Comparison of ENCODE assay signal across 12 mouse cellular contexts in the genomic region with DNA sequence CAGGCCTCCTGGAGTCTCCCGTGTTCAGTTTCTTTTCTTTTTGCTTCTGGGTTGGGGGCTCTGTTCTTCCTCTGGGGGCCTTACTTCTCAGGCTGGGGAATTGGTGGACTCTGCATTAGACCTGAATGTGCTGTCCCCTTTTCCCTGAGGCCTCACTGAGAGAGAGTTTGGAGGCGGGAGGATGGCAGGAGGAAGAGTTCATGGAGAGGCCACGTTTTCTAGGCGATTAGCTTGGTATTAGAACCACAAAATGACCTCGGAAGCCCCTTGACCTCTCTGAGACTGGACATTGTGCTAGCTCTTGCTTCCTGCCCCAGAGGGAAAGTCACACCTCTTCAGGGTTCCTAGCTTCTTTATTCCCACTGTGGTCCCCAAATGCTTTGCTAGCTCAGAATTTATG. TPM values are rescaled to one million over a fixed set of nuclear protein-coding genes. Genes with fewer than 3 reads are reported as not detected.
DNase-seq lines count a peak whose midpoint lies in the region; ATAC-seq and TF ChIP-seq lines count a peak whose summit lies in the region.
"Had no signal": no experiment of that assay in that cellular context is flagged by ENCODE, and none has a peak within 500 bp of the region (broad histone marks: within the 10 kb centered on the region; RNA-seq: fewer than 3 reads in every experiment).

No protein-coding gene starts in this region.

- ATAC-seq in kidney, postnatal 0 days (replicated peaks; ENCODE audit: low FRiP score, low read depth), result no peak
- no peak for ATAC-seq in hindbrain, embryonic 13.5 days (ENCODE audit: low FRiP score)
- no peak for ATAC-seq in neural tube, embryonic 15.5 days (ENCODE audit: low FRiP score)
- no peak for ATAC-seq in midbrain, embryonic 14.5 days (ENCODE audit: low FRiP score, low TSS enrichment)

- peaks cover 13% of the 10 kb centered on the region; the same call in 1 of the 2 replicates for H3K36me3 ChIP-seq in kidney, postnatal 0 days (ENCODE audit: insufficient read depth, low read length)
- no peaks in the 10 kb centered on the region for H3K36me3 ChIP-seq in embryonic facial prominence, embryonic 10.5 days (replicated peaks)
- no peaks in the 10 kb centered on the region for H3K36me3 ChIP-seq in hindbrain, embryonic 13.5 days
- no peaks in the 10 kb centered on the region for H3K36me3 ChIP-seq in neural tube, embryonic 15.5 days
- H3K36me3 ChIP-seq in midbrain, embryonic 14.5 days (ENCODE audit: control insufficient read depth, insufficient read depth, low read length), result no peaks in the 10 kb centered on the region
- H3K36me3 ChIP-seq: liver, embryonic 15.5 days had no signal

- peak overlapping the region; percentile 99 for H3K27ac ChIP-seq in kidney, postnatal 0 days
- H3K27ac ChIP-seq in embryonic facial prominence, embryonic 10.5 days (replicated peaks), result no peak overlapping the region
- H3K27ac ChIP-seq in hindbrain, embryonic 13.5 days, result peak overlapping the region; percentile 100
- peak overlapping the region; percentile 99 for H3K27ac ChIP-seq in neural tube, embryonic 15.5 days (replicated peaks)
- H3K27ac ChIP-seq in midbrain, embryonic 14.5 days (replicated peaks; ENCODE audit: low read depth, low read length), result no peak overlapping the region
- H3K27ac ChIP-seq: liver, embryonic 15.5 days had no signal

- TF ChIP-seq CTCF in kidney, postnatal 0 days (IDR thresholded peaks at IDR 0.05; ENCODE audit: low read depth), result no peak

- WGBS in kidney, postnatal 0 days, result 13% methylated on average over 5 of the region's 5 CpGs
- under 1% methylated on average over 5 of the region's 5 CpGs for WGBS in embryonic facial prominence, embryonic 10.5 days
- WGBS in hindbrain, embryonic 13.5 days, result 1% methylated on average over 5 of the region's 5 CpGs
- WGBS in neural tube, embryonic 15.5 days, result 4% methylated on average over 5 of the region's 5 CpGs
- 0% methylated on average over 5 of the region's 5 CpGs for WGBS in midbrain, embryonic 14.5 days

- H3K4me2 ChIP-seq in kidney, postnatal 0 days (ENCODE audit: low read length), result peak overlapping the region; percentile 96
- H3K4me2 ChIP-seq in hindbrain, embryonic 13.5 days, result peak overlapping the region; percentile 83
- peak overlapping the region; percentile 87 for H3K4me2 ChIP-seq in neural tube, embryonic 15.5 days
- no peak overlapping the region for H3K4me2 ChIP-seq in midbrain, embryonic 14.5 days (ENCODE audit: low read length)
- H3K4me2 ChIP-seq: liver, embryonic 15.5 days; midbrain, embryonic 11.5 days had no signal

- H3K4me3 ChIP-seq in kidney, postnatal 0 days (replicated peaks; ENCODE audit: low read depth, low read length), result peak overlapping the region; percentile 7; the same call in 1 of the 2 replicates
- H3K4me3 ChIP-seq in embryonic facial prominence, embryonic 10.5 days, result 0 out of 2 replicates have a peak overlapping the region, but pooled peaks have one; percentile 11
- H3K4me3 ChIP-seq in hindbrain, embryonic 13.5 days, result peak overlapping the region; percentile 57
- peak overlapping the region; percentile 60 for H3K4me3 ChIP-seq in neural tube, embryonic 15.5 days (replicated peaks)
- H3K4me3 ChIP-seq in midbrain, embryonic 14.5 days (replicated peaks; ENCODE audit: low read depth, low read length), result no peak overlapping the region
- H3K4me3 ChIP-seq: liver, embryonic 15.5 days had no signal

- peak overlapping the region; percentile 88 for H3K9ac ChIP-seq in kidney, postnatal 0 days (ENCODE audit: low read depth, low read length)
- H3K9ac ChIP-seq in hindbrain, embryonic 13.5 days, result peak overlapping the region; percentile 99
- peak overlapping the region; percentile 78 for H3K9ac ChIP-seq in neural tube, embryonic 15.5 days (replicated peaks)
- H3K9ac ChIP-seq in midbrain, embryonic 14.5 days (replicated peaks; ENCODE audit: low read length), result no peak overlapping the region
- H3K9ac ChIP-seq: liver, embryonic 15.5 days had no signal

- peaks cover 54% of the 10 kb centered on the region for H3K4me1 ChIP-seq in kidney, postnatal 0 days (replicated peaks; ENCODE audit: insufficient read depth, low read length)
- peaks cover under 1% of the 10 kb centered on the region; the same call in 1 of the 2 replicates for H3K4me1 ChIP-seq in embryonic facial prominence, embryonic 10.5 days
- H3K4me1 ChIP-seq in hindbrain, embryonic 13.5 days (replicated peaks), result peaks cover 10% of the 10 kb centered on the region; the same call in 1 of the 2 replicates
- peaks cover 87% of the 10 kb centered on the region for H3K4me1 ChIP-seq in neural tube, embryonic 15.5 days
- no peaks in the 10 kb centered on the region for H3K4me1 ChIP-seq in midbrain, embryonic 14.5 days (ENCODE audit: control insufficient read depth, insufficient read depth, low read length)
- H3K4me1 ChIP-seq: liver, embryonic 15.5 days had no signal

- no peaks in the 10 kb centered on the region for H3K27me3 ChIP-seq in kidney, postnatal 0 days (ENCODE audit: insufficient read depth, low read length)
- peaks cover 100% of the 10 kb centered on the region for H3K27me3 ChIP-seq in embryonic facial prominence, embryonic 10.5 days (replicated peaks; ENCODE audit: low read depth, poor library complexity, severe bottlenecking)
- peaks cover 95% of the 10 kb centered on the region for H3K27me3 ChIP-seq in hindbrain, embryonic 13.5 days
- no peaks in the 10 kb centered on the region for H3K27me3 ChIP-seq in neural tube, embryonic 15.5 days (replicated peaks)
- peaks cover 99% of the 10 kb centered on the region for H3K27me3 ChIP-seq in midbrain, embryonic 14.5 days (ENCODE audit: control insufficient read depth, insufficient read depth, low read length)

- H3K9me3 ChIP-seq in kidney, postnatal 0 days (replicated peaks; ENCODE audit: low read length), result no peaks in the 10 kb centered on the region
- H3K9me3 ChIP-seq in embryonic facial prominence, embryonic 10.5 days, result no peaks in the 10 kb centered on the region
- no peaks in the 10 kb centered on the region for H3K9me3 ChIP-seq in hindbrain, embryonic 13.5 days
- H3K9me3 ChIP-seq in neural tube, embryonic 15.5 days (replicated peaks), result no peaks in the 10 kb centered on the region
- H3K9me3 ChIP-seq in midbrain, embryonic 14.5 days (ENCODE audit: control insufficient read depth, low read length), result no peaks in the 10 kb centered on the region
- H3K9me3 ChIP-seq: liver, embryonic 15.5 days had no signal

- DNase-seq in kidney, postnatal 0 days (ENCODE audit: low spot score), result no peak
- no peak for DNase-seq in kidney, postnatal 10 days
- DNase-seq in embryonic facial prominence, embryonic 10.5 days (ENCODE audit: low spot score), result no peak
- DNase-seq in midbrain, embryonic 14.5 days, result no peak
- DNase-seq in ovary, postnatal 14 days (ENCODE audit: low spot score), result no peak
- DNase-seq: cerebellum, adult 9-11 months; spleen, adult 18-20 months; thymus, postnatal 36 days had no signal

RNA-seq across cellular contexts. Expression of a gene that starts 1.0 kb away (rescaled TPM):
- polyA plus RNA-seq in kidney, postnatal 0 days (2015; fragmentation: Nextera tagmentation; extraction: Ambion mirVana), result 3.9 and 4.2 TPM in 2 replicates
- polyA plus RNA-seq in embryonic facial prominence, embryonic 10.5 days (2016; fragmentation: Nextera tagmentation; extraction: Ambion mirVana), result 0.69 and 3.4 TPM in 2 replicates
- 11.9 and 14.5 TPM in 2 replicates for polyA plus RNA-seq in hindbrain, embryonic 13.5 days (2015; fragmentation: Nextera tagmentation; extraction: Ambion mirVana)
- polyA plus RNA-seq in neural tube, embryonic 15.5 days (2015; fragmentation: Nextera tagmentation; extraction: Ambion mirVana), result 8.0 and 12.6 TPM in 2 replicates
- polyA plus RNA-seq in midbrain, embryonic 14.5 days (2014; fragmentation: Nextera tagmentation; extraction: Ambion mirVana), result not detected in 2 replicates
- polyA plus RNA-seq: midbrain, embryonic 11.5 days had no signal

RNA-seq across cellular contexts. Expression of a gene that starts 6.1 kb away (rescaled TPM):
- 3.6 and 3.8 TPM in 2 replicates for polyA plus RNA-seq in kidney, postnatal 0 days (2015; fragmentation: Nextera tagmentation; extraction: Ambion mirVana)
- 0.09 and 0.23 TPM in 2 replicates for polyA plus RNA-seq in embryonic facial prominence, embryonic 10.5 days (2016; fragmentation: Nextera tagmentation; extraction: Ambion mirVana)
- 9.5 and 11.3 TPM in 2 replicates for polyA plus RNA-seq in hindbrain, embryonic 13.5 days (2015; fragmentation: Nextera tagmentation; extraction: Ambion mirVana)
- polyA plus RNA-seq in neural tube, embryonic 15.5 days (2015; fragmentation: Nextera tagmentation; extraction: Ambion mirVana), result 3.7 and 5.0 TPM in 2 replicates
- polyA plus RNA-seq in midbrain, embryonic 14.5 days (2014; fragmentation: Nextera tagmentation; extraction: Ambion mirVana), result not detected in 2 replicates
- polyA plus RNA-seq: midbrain, embryonic 11.5 days had no signal

RNA-seq across cellular contexts. Expression of a gene that starts 21.0 kb away (rescaled TPM):
- 10.2 and 12.9 TPM in 2 replicates for polyA plus RNA-seq in kidney, postnatal 0 days (2015; fragmentation: Nextera tagmentation; extraction: Ambion mirVana)
- 0.07 and 0.28 TPM in 2 replicates for polyA plus RNA-seq in embryonic facial prominence, embryonic 10.5 days (2016; fragmentation: Nextera tagmentation; extraction: Ambion mirVana)
- 196 and 216 TPM in 2 replicates for polyA plus RNA-seq in hindbrain, embryonic 13.5 days (2015; fragmentation: Nextera tagmentation; extraction: Ambion mirVana)
- polyA plus RNA-seq in neural tube, embryonic 15.5 days (2015; fragmentation: Nextera tagmentation; extraction: Ambion mirVana), result 39.5 and 106 TPM in 2 replicates
- polyA plus RNA-seq in midbrain, embryonic 14.5 days (2014; fragmentation: Nextera tagmentation; extraction: Ambion mirVana), result not detected in 2 replicates
- polyA plus RNA-seq: midbrain, embryonic 11.5 days had no signal

RNA-seq across cellular contexts. Expression of a gene that starts 26.2 kb away (rescaled TPM):
- 38.0 and 42.3 TPM in 2 replicates for polyA plus RNA-seq in kidney, postnatal 0 days (2015; fragmentation: Nextera tagmentation; extraction: Ambion mirVana)
- polyA plus RNA-seq in embryonic facial prominence, embryonic 10.5 days (2016; fragmentation: Nextera tagmentation; extraction: Ambion mirVana), result 5.8 and 17.0 TPM in 2 replicates
- 38.6 and 47.2 TPM in 2 replicates for polyA plus RNA-seq in hindbrain, embryonic 13.5 days (2015; fragmentation: Nextera tagmentation; extraction: Ambion mirVana)
- 33.7 and 42.3 TPM in 2 replicates for polyA plus RNA-seq in neural tube, embryonic 15.5 days (2015; fragmentation: Nextera tagmentation; extraction: Ambion mirVana)
- polyA plus RNA-seq in midbrain, embryonic 14.5 days (2014; fragmentation: Nextera tagmentation; extraction: Ambion mirVana), result 0.17 TPM in 1 of 2 replicates, not detected in the other
- polyA plus RNA-seq: midbrain, embryonic 11.5 days had no signal

RNA-seq across cellular contexts. Expression of a gene that starts 31.8 kb away (rescaled TPM):
- 45.0 and 47.8 TPM in 2 replicates for polyA plus RNA-seq in kidney, postnatal 0 days (2015; fragmentation: Nextera tagmentation; extraction: Ambion mirVana)
- 0.15 TPM in 1 of 2 replicates, not detected in the other for polyA plus RNA-seq in embryonic facial prominence, embryonic 10.5 days (2016; fragmentation: Nextera tagmentation; extraction: Ambion mirVana)
- polyA plus RNA-seq in hindbrain, embryonic 13.5 days (2015; fragmentation: Nextera tagmentation; extraction: Ambion mirVana), result 81.9 and 132 TPM in 2 replicates
- polyA plus RNA-seq in neural tube, embryonic 15.5 days (2015; fragmentation: Nextera tagmentation; extraction: Ambion mirVana), result 109 and 135 TPM in 2 replicates
- not detected in 2 replicates for polyA plus RNA-seq in midbrain, embryonic 14.5 days (2014; fragmentation: Nextera tagmentation; extraction: Ambion mirVana)
- polyA plus RNA-seq: midbrain, embryonic 11.5 days had no signal

Comparison
In these comparisons a context has a peak if more than half of its experiments do, and no peak if none do; other contexts are left out.
1. H3K27ac ChIP-seq: peak in kidney, postnatal 0 days (single experiment), hindbrain, embryonic 13.5 days (single experiment) and neural tube, embryonic 15.5 days (single experiment); none in embryonic facial prominence, embryonic 10.5 days (single experiment) and midbrain, embryonic 14.5 days (single experiment).